ENCODE assay signal across 8 mouse cellular contexts in the genomic region with DNA sequence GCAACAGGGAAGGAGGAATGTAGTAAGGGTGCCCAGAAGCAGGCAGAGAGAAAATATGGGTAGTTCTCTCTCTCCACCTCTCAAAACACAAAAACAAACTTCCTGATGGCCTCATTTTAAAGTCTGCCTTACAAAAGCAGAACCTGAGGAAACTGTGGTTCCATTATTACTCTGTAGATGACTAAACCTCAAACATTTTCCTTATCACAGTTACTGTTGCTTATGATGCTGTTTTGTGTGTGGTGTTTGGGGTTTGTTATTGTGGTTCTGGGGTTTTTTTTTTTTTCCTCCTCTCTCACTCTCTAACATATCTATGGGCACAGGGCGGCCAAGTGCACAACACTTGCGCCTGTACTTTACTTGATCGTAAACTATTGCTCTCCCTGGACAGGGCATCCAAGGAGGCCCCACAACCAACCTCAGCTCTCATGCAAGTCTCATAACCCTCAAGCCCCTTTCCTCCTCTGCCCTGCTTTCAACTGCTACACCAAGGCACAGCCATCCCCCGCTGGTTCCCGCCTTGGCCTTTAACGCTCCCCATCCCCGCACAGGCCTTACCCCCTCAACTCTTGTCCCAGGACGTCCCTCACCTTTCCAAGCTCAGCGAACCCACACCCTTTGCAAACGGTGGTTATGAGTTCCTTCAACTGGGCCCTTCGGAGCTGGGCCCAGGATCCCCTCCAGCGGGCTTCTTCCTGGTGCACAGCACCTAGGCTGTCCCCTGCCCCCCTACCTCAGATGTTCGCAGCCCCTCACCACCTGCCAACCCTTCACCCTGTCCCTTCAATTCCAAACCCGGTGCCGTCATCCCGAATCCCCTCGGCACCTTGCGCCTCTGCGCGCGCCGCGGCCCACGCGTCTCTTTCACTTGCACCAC. TPM values are rescaled to one million over a fixed set of nuclear protein-coding genes. Genes with fewer than 3 reads are reported as not detected.
A peak's percentile ranks its signal among the peaks of the same experiment; 100 is the strongest.
DNase-seq lines count a peak whose midpoint lies in the region; ATAC-seq and TF ChIP-seq lines count a peak whose summit lies in the region.

No protein-coding gene starts in this region.

- TF ChIP-seq POLR2A in testis, adult 2 months (IDR thresholded peaks at IDR 0.05; ENCODE audit: control insufficient read depth, low read depth, low read length): no peak
- TF ChIP-seq POLR2A in cortical plate, adult 2 months (IDR thresholded peaks at IDR 0.05; ENCODE audit: extremely low read depth, insufficient read depth, low read length): no peak

- no peak for DNase-seq in testis, postnatal 14 days (ENCODE audit: low spot score)
- DNase-seq in hindbrain, postnatal 0 days (ENCODE audit: low spot score): no peak
- no peak for DNase-seq in retina, embryonic 14.5 days (ENCODE audit: low spot score)
- DNase-seq in kidney, adult 9 months: no peak
- no peak for DNase-seq in layer of hippocampus, adult 11-12 months (ENCODE audit: low spot score)

- peak overlapping the region; percentile 71 for H3K9ac ChIP-seq in hindbrain, postnatal 0 days (replicated peaks; ENCODE audit: low read length)

- 2% methylated on average over 25 of the region's 25 CpGs for WGBS in hindbrain, postnatal 0 days

- H3K4me2 ChIP-seq in hindbrain, postnatal 0 days (ENCODE audit: low read depth, low read length): peak overlapping the region; percentile 58

- no peaks in the 10 kb centered on the region for H3K27me3 ChIP-seq in testis, adult 2 months (ENCODE audit: control insufficient read depth, insufficient read depth, low read length)
- no peaks in the 10 kb centered on the region for H3K27me3 ChIP-seq in hindbrain, postnatal 0 days (ENCODE audit: insufficient read depth, low read length)

- H3K4me1 ChIP-seq in testis, adult 2 months (ENCODE audit: control insufficient read depth, insufficient read depth, low read length): peaks cover 5% of the 10 kb centered on the region
- H3K4me1 ChIP-seq in cortical plate, adult 2 months (ENCODE audit: control insufficient read depth, insufficient read depth, low read length): peaks cover 2% of the 10 kb centered on the region; the same call in 1 of the 2 replicates
- peaks cover 10% of the 10 kb centered on the region; the same call in 1 of the 2 replicates for H3K4me1 ChIP-seq in hindbrain, postnatal 0 days (ENCODE audit: insufficient read depth, low read length)

- no peaks in the 10 kb centered on the region for H3K9me3 ChIP-seq in hindbrain, postnatal 0 days (ENCODE audit: low read length)

- peak overlapping the region; percentile 82 for H3K27ac ChIP-seq in testis, adult 2 months (ENCODE audit: control insufficient read depth, insufficient read depth, low read depth, low read length)
- H3K27ac ChIP-seq in cortical plate, adult 2 months (ENCODE audit: insufficient read depth, low read length): peak overlapping the region; percentile 82
- H3K27ac ChIP-seq in hindbrain, postnatal 0 days: peak overlapping the region; percentile 37; the same call in 1 of the 2 replicates

- no peak for TF ChIP-seq CTCF in testis, adult 2 months (IDR thresholded peaks at IDR 0.05; ENCODE audit: control insufficient read depth, insufficient read depth, insufficient replicate concordance, low read depth, low read length)
- TF ChIP-seq CTCF in cortical plate, adult 2 months (IDR thresholded peaks at IDR 0.05; ENCODE audit: extremely low read depth, insufficient read depth, low read length): no peak
- no peak for TF ChIP-seq CTCF in hindbrain, postnatal 0 days (IDR thresholded peaks at IDR 0.05; ENCODE audit: low read depth)

- ATAC-seq in hindbrain, postnatal 0 days: peak; percentile 59; the same call in 1 of the 2 replicates
- ATAC-seq in megakaryocyte-erythroid progenitor cell, adult 5-6 weeks (replicated peaks; ENCODE audit: low FRiP score, low TSS enrichment, poor library complexity, severe bottlenecking): peak; percentile 24

- no peaks in the 10 kb centered on the region for H3K36me3 ChIP-seq in testis, adult 2 months (ENCODE audit: control insufficient read depth, insufficient read depth, low read length)
- H3K36me3 ChIP-seq in hindbrain, postnatal 0 days (ENCODE audit: insufficient read depth, low read length): no peaks in the 10 kb centered on the region

- peak overlapping the region; percentile 89 for H3K4me3 ChIP-seq in testis, adult 2 months (ENCODE audit: control insufficient read depth, low read depth, low read length)
- peak overlapping the region; percentile 50 for H3K4me3 ChIP-seq in cortical plate, adult 2 months (ENCODE audit: insufficient read depth, low read length)
- peak overlapping the region; percentile 63 for H3K4me3 ChIP-seq in hindbrain, postnatal 0 days (ENCODE audit: low read length)

RNA-seq across cellular contexts. Expression of a gene that starts 0.6 kb away (rescaled TPM):
- polyA plus RNA-seq in testis, adult 2 months (2012; rRNA removed): 73.7 and 76.9 TPM in 2 replicates
- 48.8 and 50.2 TPM in 2 replicates for polyA plus RNA-seq in cortical plate, adult 2 months (2012; rRNA removed)
- 48.0 and 48.8 TPM in 2 replicates for total RNA-seq in hindbrain, postnatal 0 days (2014; rRNA removed)
- polyA plus RNA-seq in hindbrain, postnatal 0 days (2015; fragmentation: Nextera tagmentation; extraction: Ambion mirVana): 30.7 and 33.4 TPM in 2 replicates
- total RNA-seq in megakaryocyte-erythroid progenitor cell, adult 5-6 weeks (2014; fragmentation: Nextera tagmentation): 24.6 and 31.9 TPM in 2 replicates
- total RNA-seq in megakaryocyte-erythroid progenitor cell, adult 5-6 weeks (2017): 9.8 and 15.1 TPM in 2 replicates

RNA-seq across cellular contexts. Expression of a gene that starts 5.1 kb away (rescaled TPM):
- polyA plus RNA-seq in testis, adult 2 months (2012; rRNA removed): 7.9 and 8.3 TPM in 2 replicates
- 1.8 and 2.3 TPM in 2 replicates for polyA plus RNA-seq in cortical plate, adult 2 months (2012; rRNA removed)
- total RNA-seq in hindbrain, postnatal 0 days (2014; rRNA removed): 0.21 TPM in 1 of 2 replicates, not detected in the other
- 0.08 and 0.14 TPM in 2 replicates for polyA plus RNA-seq in hindbrain, postnatal 0 days (2015; fragmentation: Nextera tagmentation; extraction: Ambion mirVana)
- total RNA-seq in megakaryocyte-erythroid progenitor cell, adult 5-6 weeks (2014; fragmentation: Nextera tagmentation): not detected in 2 replicates
- not detected in 2 replicates for total RNA-seq in megakaryocyte-erythroid progenitor cell, adult 5-6 weeks (2017)

RNA-seq across cellular contexts. Expression of a gene that starts 24.5 kb away (rescaled TPM):
- 188 and 217 TPM in 2 replicates for polyA plus RNA-seq in testis, adult 2 months (2012; rRNA removed)
- polyA plus RNA-seq in cortical plate, adult 2 months (2012; rRNA removed): not detected in 2 replicates
- not detected in 2 replicates for total RNA-seq in hindbrain, postnatal 0 days (2014; rRNA removed)
- polyA plus RNA-seq in hindbrain, postnatal 0 days (2015; fragmentation: Nextera tagmentation; extraction: Ambion mirVana): 0.44 TPM in 1 of 2 replicates, not detected in the other
- not detected in 2 replicates for total RNA-seq in megakaryocyte-erythroid progenitor cell, adult 5-6 weeks (2014; fragmentation: Nextera tagmentation)
- not detected in 2 replicates for total RNA-seq in megakaryocyte-erythroid progenitor cell, adult 5-6 weeks (2017)

RNA-seq across cellular contexts. Expression of a gene that starts 26.2 kb away (rescaled TPM):
- polyA plus RNA-seq in testis, adult 2 months (2012; rRNA removed): 0.07 and 0.12 TPM in 2 replicates
- polyA plus RNA-seq in cortical plate, adult 2 months (2012; rRNA removed): 99.5 and 100 TPM in 2 replicates
- total RNA-seq in hindbrain, postnatal 0 days (2014; rRNA removed): 10.7 and 14.2 TPM in 2 replicates
- 5.3 TPM in 2 replicates for polyA plus RNA-seq in hindbrain, postnatal 0 days (2015; fragmentation: Nextera tagmentation; extraction: Ambion mirVana)
- total RNA-seq in megakaryocyte-erythroid progenitor cell, adult 5-6 weeks (2014; fragmentation: Nextera tagmentation): not detected in 2 replicates
- total RNA-seq in megakaryocyte-erythroid progenitor cell, adult 5-6 weeks (2017): not detected in 2 replicates

RNA-seq across cellular contexts. Expression of a gene that starts 31.3 kb away (rescaled TPM):
- polyA plus RNA-seq in testis, adult 2 months (2012; rRNA removed): not detected in 2 replicates
- not detected in 2 replicates for polyA plus RNA-seq in cortical plate, adult 2 months (2012; rRNA removed)
- not detected in 2 replicates for total RNA-seq in hindbrain, postnatal 0 days (2014; rRNA removed)
- not detected in 2 replicates for polyA plus RNA-seq in hindbrain, postnatal 0 days (2015; fragmentation: Nextera tagmentation; extraction: Ambion mirVana)
- total RNA-seq in megakaryocyte-erythroid progenitor cell, adult 5-6 weeks (2014; fragmentation: Nextera tagmentation): not detected in 2 replicates
- total RNA-seq in megakaryocyte-erythroid progenitor cell, adult 5-6 weeks (2017): not detected in 2 replicates

Comparison
In these comparisons a context has a peak if more than half of its experiments do, and no peak if none do; other contexts are left out.
1. RNA of a gene that starts 24.5 kb away (polyA plus RNA-seq): 188 to 217 TPM in testis, adult 2 months; 0.44 TPM in hindbrain, postnatal 0 days and not detected in cortical plate, adult 2 months; every median in the first group is over 100 times any median in the second.
2. Peak in every context shown above with its lines, with median percentiles within 50 percentile points of each other: H3K27ac ChIP-seq and H3K4me3 ChIP-seq.